Mouse (Mus musculus) gastrocnemius, adult 8-10 months (tissue): ENCODE data around the gene Rnf208. TPM values are rescaled to one million over a fixed set of nuclear protein-coding genes. Genes with fewer than 3 reads are reported as not detected.

Source experiments
- DNase-seq, 2 experiments: peaks; one replicate each; pipeline ENCODE4 v3.0.0; 2022; ENCODE audit warnings: low spot score in 2 of 2
- total RNA-seq, 4 experiments: library from RNA; stranded (reverse); gene quantifications; 2 replicates each; pipeline ENCODE4 v1.2.4; 2022

Rnf208 gene
- total RNA-seq, 4 experiments from 2014 or later: 0.36 to 0.87 (median 0.69) TPM

GRCm38 (mm10) chr2:25224492-25224765, 17.6 kb upstream of the Rnf208 start, which contains the start of gene Tubb4b:
TSS of gene Tubb4b (minus strand) at chr2:25224702.
- DNase-seq: no peak

GRCm38 (mm10) chr2:25224766-25225752, 17.0 kb upstream of the Rnf208 start:
- DNase-seq: peak; percentile 99

- DNase-seq: no peak
Measured at GRCm38 (mm10) chr2:25225811-25226379, 16.2 kb upstream of the Rnf208 start.

- DNase-seq: peak; percentile 45 to 62
Measured at GRCm38 (mm10) chr2:25226864-25227263, 15.2 kb upstream of the Rnf208 start.

GRCm38 (mm10) chr2:25227406-25227805, 14.6 kb upstream of the Rnf208 start:
- DNase-seq: no peak

- DNase-seq: peak; percentile 80 to 87
Measured at GRCm38 (mm10) chr2:25228431-25228889, 13.6 kb upstream of the Rnf208 start.

GRCm38 (mm10) chr2:25228995-25229530, 13.0 kb upstream of the Rnf208 start:
- peak in 1 of 2 experiments; percentile 21 for DNase-seq

GRCm38 (mm10) chr2:25229582-25229981, 12.5 kb upstream of the Rnf208 start:
- DNase-seq: no peak

- DNase-seq: no peak
Measured at GRCm38 (mm10) chr2:25230581-25230980, 11.5 kb upstream of the Rnf208 start.

- no peak for DNase-seq
Measured at GRCm38 (mm10) chr2:25231038-25231437, 11.0 kb upstream of the Rnf208 start.

GRCm38 (mm10) chr2:25233421-25233820, 8.6 kb upstream of the Rnf208 start:
- DNase-seq: no peak

GRCm38 (mm10) chr2:25234050-25234449, 8.0 kb upstream of the Rnf208 start, which contains the start of gene Slc34a3:
TSS of gene Slc34a3 (minus strand) at chr2:25234364.
- no peak for DNase-seq

GRCm38 (mm10) chr2:25234551-25235220, 7.4 kb upstream of the Rnf208 start:
- no peak for DNase-seq

- DNase-seq: no peak
Measured at GRCm38 (mm10) chr2:25236614-25237013, 5.4 kb upstream of the Rnf208 start, which contains the start of gene Rnf224. TSS of gene Rnf224 (minus strand) at chr2:25236787.

GRCm38 (mm10) chr2:25237522-25237921, 4.5 kb upstream of the Rnf208 start:
- no peak for DNase-seq

- no peak for DNase-seq
Measured at GRCm38 (mm10) chr2:25238106-25238505, 3.9 kb upstream of the Rnf208 start.

- DNase-seq: no peak
Measured at GRCm38 (mm10) chr2:25239766-25240165, 2.3 kb upstream of the Rnf208 start.

- DNase-seq: no peak
Measured at GRCm38 (mm10) chr2:25240310-25240709, 1.7 kb upstream of the Rnf208 start.

- peak; percentile 38 to 56 for DNase-seq
Measured at GRCm38 (mm10) chr2:25240723-25241437, 1.2 kb upstream of the Rnf208 start.

- no peak for DNase-seq
Measured at GRCm38 (mm10) chr2:25241438-25241775, 648 bp upstream of the Rnf208 start.

GRCm38 (mm10) chr2:25243342-25243741, 1.3 kb downstream of the Rnf208 start:
- DNase-seq: no peak
